Mouse (Mus musculus) frontal cortex, postnatal 36 days (tissue): ENCODE results near the gene Depp1.
"Not testable (repeated sequence)": the region's sequence is repeated elsewhere in the genome, so short reads cannot be mapped to it uniquely, and the experiment has no call there.

ENCODE experiments used
- DNase-seq, 2 experiments: peaks; one replicate each; pipeline ENCODE4 v3.0.0; 2022; ENCODE audit warnings: low spot score in 2 of 2

Gene Depp1

DNA sequence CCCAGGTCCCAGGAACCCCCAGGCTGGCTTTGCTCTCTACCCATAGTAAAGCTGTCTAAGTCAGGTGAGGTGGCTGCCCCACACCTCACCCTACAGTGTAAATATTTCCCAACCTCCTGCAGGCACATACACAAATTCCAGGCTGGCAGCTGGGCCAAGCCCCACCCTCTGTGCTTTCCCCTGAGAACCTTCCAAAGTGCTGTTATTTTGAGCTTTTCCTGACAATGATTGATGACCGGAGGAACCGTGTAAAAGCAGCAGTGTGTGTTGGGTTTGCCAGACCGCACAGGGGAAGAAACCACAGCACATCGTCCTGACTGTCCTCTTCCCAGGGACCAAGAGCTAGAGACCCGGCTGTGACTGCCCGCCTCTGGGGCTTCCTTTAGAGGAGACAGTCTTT lies at the start of gene Depp1:
Gene Depp1 (plus strand): TSS at position 204 of the 400 bp plus-strand sequence.
- DNase-seq: no peak

GRCm38 (mm10) chr6:116600969-116601368 lies 49.4 kb upstream of the Depp1 start:
- DNase-seq: not testable (repeated sequence)

- no peak for DNase-seq
These were observed 43.2 kb upstream of the Depp1 start for GRCm38 (mm10) chr6:116607230-116607629.

GRCm38 (mm10) chr6:116615719-116616118 lies 34.7 kb upstream of the Depp1 start:
- no peak for DNase-seq

DNA sequence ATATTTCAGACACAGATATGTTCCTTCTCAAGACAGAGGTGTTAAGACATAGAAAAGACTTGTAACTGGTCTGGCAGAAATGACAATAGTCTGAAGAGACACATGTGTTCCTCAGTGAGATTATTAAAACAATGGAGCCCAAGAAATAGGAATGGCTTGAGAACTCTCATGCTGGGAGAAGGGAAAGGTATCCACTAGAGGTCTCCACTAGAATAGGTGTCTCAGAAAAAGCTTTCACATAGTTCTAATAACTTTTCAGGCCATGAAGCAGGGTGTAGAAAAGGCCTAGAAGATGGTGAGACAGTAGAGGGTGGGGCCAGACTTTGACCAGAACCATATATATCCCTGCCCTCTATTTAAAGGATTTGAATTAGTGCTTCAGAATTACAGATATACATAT lies 32.3 kb upstream of the Depp1 start:
- no peak for DNase-seq

GRCm38 (mm10) chr6:116621318-116622023 lies 28.9 kb upstream of the Depp1 start:
- no peak for DNase-seq

DNA sequence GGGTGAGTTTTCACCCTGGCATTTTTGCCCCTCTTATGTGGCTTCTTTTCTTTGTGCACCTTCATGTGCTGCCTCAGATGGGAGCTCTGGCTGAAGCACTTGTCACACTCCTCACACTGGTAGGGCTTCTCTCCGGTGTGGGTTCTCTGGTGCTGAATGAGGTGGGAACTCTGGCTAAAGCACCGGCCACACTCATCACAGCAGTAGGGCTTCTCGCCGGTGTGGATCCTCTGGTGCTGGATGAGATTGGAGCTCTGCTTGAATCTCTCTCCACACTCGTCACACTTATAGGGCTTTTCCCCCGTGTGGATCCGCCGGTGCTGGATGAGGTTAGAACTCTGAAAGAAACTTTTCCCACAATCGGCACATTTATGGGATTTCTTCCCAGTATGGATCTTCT lies 24.0 kb upstream of the Depp1 start:
- DNase-seq: not testable (repeated sequence)

- DNase-seq: no peak
These were observed 22.3 kb upstream of the Depp1 start for GRCm38 (mm10) chr6:116628095-116628494.

GRCm38 (mm10) chr6:116628539-116629171 lies 21.8 kb upstream of the Depp1 start, which contains the start of gene Zfp422:
Gene Zfp422 (minus strand): TSS chr6:116628999.
- peak; percentile 57 to 59 for DNase-seq

DNA sequence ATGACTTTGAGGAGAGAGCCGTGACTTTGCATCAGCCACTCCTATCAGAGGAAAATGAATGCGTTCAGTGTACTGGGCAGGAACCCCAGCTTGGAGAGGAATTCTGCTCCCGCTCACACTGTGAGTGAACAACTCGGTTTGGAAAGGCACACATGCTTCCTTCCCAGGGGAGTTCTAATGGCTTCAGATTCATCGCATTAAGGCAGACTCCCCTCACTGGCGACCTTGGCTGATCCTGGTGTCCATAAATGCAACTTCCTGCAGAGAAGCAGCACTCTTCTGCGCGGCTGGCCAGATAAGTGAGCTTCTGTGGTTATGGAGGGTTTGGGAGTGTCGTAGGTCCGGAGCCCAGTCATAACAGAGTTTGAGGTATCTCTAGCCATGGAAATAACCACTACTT lies 20.6 kb upstream of the Depp1 start:
- no peak for DNase-seq

GRCm38 (mm10) chr6:116632129-116632528 lies 18.3 kb upstream of the Depp1 start:
- DNase-seq: peak; percentile 67 to 83

DNA sequence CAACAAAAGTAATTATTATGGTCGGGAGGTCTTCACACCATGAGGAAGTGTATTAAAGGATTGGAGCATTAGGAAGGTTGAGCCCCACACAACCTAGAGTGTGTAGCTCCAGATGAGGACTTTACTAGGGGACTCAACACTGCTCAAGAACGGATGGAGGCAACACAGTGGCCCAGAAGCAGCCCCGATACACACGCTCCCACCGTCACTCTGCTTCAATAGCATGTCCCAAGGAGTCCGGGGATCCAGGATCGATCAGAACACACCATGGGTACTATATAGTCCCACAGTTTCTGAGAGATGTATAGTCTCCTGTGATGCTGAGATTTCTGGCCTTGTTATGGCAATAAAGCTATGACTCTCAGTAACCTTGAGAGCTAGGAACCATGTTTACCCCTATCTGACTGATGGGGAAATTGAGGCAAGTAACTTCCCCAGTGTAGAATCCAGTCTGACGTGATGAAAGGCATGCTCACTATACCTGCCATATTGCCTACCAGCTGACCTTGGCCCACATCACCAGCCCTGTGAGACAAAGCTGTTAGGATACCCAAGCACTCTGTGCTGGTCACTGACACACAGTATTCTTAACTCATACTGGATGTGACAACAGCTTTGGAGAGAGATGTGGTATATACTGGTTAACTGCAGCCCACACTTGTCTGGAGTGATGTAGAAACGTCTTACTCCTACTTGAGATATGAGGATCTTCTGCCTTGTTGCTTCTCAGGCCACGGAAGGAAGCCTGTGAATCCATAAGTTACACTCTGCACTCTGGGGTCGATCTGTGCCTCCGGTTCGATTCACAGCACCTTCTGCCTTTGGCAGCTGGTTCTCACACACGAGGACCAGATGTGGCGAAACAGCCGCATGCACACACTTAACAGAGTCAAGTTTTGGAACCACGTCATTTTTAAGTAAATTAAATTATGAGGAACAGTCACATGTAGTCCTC lies 16.4 kb upstream of the Depp1 start:
- DNase-seq: no peak

DNA sequence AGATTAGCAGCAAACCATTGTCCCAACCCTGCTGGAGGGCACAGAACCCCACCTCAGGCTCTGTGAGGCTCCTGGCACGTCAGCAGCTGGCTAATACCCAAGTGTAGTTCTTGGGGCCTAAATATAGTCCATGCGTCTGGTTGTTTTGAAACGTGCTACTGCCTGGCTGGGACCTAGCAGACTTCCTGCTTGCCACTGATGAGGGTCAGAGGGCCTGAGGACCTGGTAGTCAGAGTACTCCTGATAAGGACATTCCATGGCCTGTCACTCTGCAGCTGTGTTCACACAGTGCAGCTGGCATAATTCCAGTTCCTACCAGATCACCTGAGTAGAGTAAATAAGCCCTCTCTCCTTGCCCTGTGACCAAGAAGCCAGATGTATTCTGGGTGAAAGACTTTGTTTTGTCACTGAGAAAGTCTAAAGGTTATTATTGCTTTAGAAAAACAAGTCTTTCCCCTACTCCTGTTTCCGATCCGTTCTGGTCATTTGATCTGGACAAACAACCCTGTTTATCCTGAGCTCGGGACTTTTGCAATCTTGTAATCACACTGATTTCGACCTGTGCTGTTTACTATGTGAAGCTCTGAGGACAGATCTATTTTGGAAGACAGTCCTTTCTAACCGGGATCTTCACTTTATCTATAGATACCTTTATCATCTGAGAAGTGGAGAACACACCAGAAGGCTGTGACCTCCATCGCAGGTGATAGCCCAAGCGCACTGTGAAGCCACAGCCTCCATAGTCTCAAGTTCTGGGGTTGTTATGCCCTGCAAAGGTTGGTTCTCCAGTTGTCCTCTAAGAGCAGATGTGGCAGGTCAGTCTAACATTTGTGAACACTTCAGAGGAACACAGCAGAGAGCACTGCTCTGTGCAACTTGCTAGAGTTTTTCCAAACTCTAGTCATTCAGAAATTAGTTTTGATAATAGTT lies 14.9 kb upstream of the Depp1 start:
- DNase-seq: no peak

GRCm38 (mm10) chr6:116636581-116637235 lies 13.7 kb upstream of the Depp1 start:
- no peak for DNase-seq

DNA sequence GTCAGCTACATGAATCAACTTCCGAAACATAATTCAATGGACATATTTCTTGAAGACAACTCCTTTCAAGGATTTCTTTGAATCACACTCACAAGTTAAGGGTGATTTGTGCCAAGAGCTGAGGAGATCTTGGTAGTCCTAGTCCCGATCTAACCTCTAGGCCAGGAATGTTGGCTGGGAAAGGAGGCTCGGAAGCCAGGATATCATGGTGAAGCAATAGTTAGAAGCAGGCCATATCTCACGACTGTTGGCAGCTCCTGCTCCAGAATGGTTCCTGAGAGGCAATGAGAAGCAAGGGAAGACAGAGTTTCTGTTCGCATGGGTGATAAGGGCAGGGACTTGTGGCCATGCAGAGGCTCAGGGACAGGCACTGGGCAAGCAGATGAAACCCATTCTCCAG lies 12.9 kb upstream of the Depp1 start:
- DNase-seq: no peak

GRCm38 (mm10) chr6:116638871-116639270 lies 11.5 kb upstream of the Depp1 start:
- no peak for DNase-seq

DNA sequence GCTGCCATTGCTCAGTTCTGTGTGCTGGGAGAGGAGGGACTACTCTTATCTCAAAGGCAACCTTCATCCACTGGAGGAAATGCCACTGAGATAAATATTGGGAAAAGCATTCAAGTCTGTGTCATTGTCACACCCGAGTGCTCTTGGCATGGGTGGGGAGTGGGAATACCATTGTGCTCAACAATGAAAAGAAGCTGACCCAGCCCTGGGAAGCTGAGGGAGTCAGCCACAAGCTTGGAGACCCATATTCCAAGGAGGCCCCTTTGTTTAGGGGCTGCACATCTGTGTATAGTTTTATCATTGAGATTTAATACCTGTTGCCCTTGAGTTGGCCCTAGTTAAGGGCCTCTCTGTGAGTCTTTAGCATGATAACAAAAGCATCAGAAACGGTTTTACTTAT lies 10.7 kb upstream of the Depp1 start:
- no peak for DNase-seq

GRCm38 (mm10) chr6:116642942-116643341 lies 7.5 kb upstream of the Depp1 start:
- DNase-seq: peak; percentile 71 to 81

DNA sequence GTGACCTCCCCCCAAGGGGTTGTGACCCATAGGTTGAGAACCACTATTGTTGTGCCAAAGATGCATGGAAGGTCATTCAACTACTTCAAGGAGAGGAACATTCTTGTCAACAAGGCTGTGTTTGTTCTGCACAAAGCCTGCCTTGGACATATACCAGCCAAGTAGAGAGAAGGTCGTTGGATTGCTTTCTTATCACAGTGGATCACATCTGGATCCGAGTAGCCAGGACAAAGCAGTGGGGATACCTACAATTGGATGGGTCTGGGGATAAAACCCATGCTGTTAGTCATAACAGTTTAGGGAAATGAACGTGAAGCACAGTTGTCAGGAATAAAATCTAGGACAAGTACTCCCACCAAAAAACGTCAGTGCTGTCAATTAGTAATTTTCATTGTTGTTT lies 6.5 kb upstream of the Depp1 start:
- DNase-seq: no peak

GRCm38 (mm10) chr6:116644335-116644734 lies 6.1 kb upstream of the Depp1 start:
- no peak for DNase-seq

DNA sequence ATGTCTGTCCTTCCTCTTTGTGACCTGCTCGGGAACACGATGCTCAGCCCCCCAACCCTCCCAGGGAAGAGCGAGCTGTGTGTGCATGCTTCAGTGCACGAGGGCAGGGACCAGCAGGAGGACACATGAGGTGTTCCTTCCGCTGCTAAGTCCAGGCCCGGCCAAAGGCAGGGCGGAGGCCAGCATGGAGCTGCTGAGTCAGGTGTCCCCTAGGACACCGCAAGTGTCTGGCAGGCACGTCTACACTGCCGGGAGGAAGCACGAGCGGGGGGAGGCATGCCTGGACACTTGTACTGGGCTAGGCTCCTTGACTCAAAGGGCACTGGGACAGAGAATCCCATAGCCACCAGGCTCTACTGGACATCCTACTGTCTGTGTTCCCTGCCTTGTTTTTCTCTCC lies 2.6 kb upstream of the Depp1 start:
- no peak for DNase-seq
